Mouse (Mus musculus) spleen, adult 2 months (tissue): ENCODE measurements around the gene Lgals4.

Experiments
- CTCF ChIP-seq: fragments of 200-500 bp; IDR thresholded peaks from 2 replicates; pipeline ENCODE4 v1.5.1; 2011; ENCODE audit warnings: mild to moderate bottlenecking, inconsistent platforms; ENCODE audit not compliant: insufficient read depth, insufficient read length, insufficient replicate concordance; ENCODE audit errors: extremely low read depth
- POLR2A ChIP-seq: fragments of 200-500 bp; IDR thresholded peaks from 2 replicates; pipeline ENCODE4 v1.6.1; 2011; ENCODE audit warnings: low read depth, low read length, inconsistent platforms

GRCm38 (mm10) chr7:28802846-28803588 lies 30.6 kb upstream of the Lgals4 start:
- TF ChIP-seq POLR2A (no peak), CTCF (no peak)
